Mouse (Mus musculus) embryonic facial prominence, embryonic 15.5 days (tissue): ENCODE results near the gene Nrxn3. TPM values are rescaled to one million over a fixed set of nuclear protein-coding genes. Genes with fewer than 3 reads are reported as not detected.

ENCODE experiments used
- ATAC-seq: fragments of 200-750 bp; cut with Nextera tagmentation; 2 replicates; pipeline ENCODE4 v1.8.0; 2017; ENCODE audit warnings: low read depth, moderate TSS enrichment; ENCODE audit not compliant: insufficient number of reproducible peaks, low FRiP score, low TSS enrichment
- H3K27ac ChIP-seq: fragments of 300-500 bp; sonication (generic); replicated peaks from 2 replicates; pipeline ENCODE4 v1.5.1; 2015; ENCODE audit warnings: mild to moderate bottlenecking, inconsistent platforms
- H3K27me3 ChIP-seq: fragments of 300-500 bp; sonication (generic); 2 replicates; pipeline ENCODE4 v1.6.1; 2015; ENCODE audit warnings: inconsistent platforms
- H3K36me3 ChIP-seq: fragments of 300-500 bp; sonication (generic); 2 replicates; pipeline ENCODE4 v1.6.1; 2015; ENCODE audit warnings: mild to moderate bottlenecking, inconsistent platforms
- H3K4me1 ChIP-seq: fragments of 300-500 bp; sonication (generic); 2 replicates; pipeline ENCODE4 v1.6.1; 2015; ENCODE audit warnings: inconsistent platforms
- H3K4me2 ChIP-seq: fragments of 300-500 bp; sonication (generic); replicated peaks from 2 replicates; pipeline ENCODE4 v1.6.1; 2015; ENCODE audit warnings: mild to moderate bottlenecking, inconsistent platforms
- H3K4me3 ChIP-seq: fragments of 300-500 bp; sonication (generic); replicated peaks from 2 replicates; pipeline ENCODE4 v1.5.1; 2015; ENCODE audit warnings: mild to moderate bottlenecking, inconsistent platforms
- H3K9ac ChIP-seq: fragments of 300-500 bp; sonication (generic); 2 replicates; pipeline ENCODE4 v1.6.1; 2015; ENCODE audit warnings: inconsistent platforms
- H3K9me3 ChIP-seq: fragments of 300-500 bp; sonication (generic); replicated peaks from 2 replicates; pipeline ENCODE4 v1.6.1; 2016; ENCODE audit warnings: inconsistent platforms
- WGBS: fragments of 180-500 bp; shearing (Covaris S2); methylation state at CpG from one replicate; pipeline ENCODE4 v1.1.7; 2015; 5-methylcytosine and 5-hydroxymethylcytosine counted together
- polyA plus RNA-seq: library from polyadenylated mRNA; unstranded; fragments of >200 nt; fragmentation: Nextera tagmentation; extraction: Ambion mirVana; gene quantifications from 2 replicates; pipeline ENCODE4 v1.2.1, GENCODE M21; 2015

Nrxn3 gene
- polyA plus RNA-seq, 1 experiment from 2014 or later, result 4.5 TPM

DNA sequence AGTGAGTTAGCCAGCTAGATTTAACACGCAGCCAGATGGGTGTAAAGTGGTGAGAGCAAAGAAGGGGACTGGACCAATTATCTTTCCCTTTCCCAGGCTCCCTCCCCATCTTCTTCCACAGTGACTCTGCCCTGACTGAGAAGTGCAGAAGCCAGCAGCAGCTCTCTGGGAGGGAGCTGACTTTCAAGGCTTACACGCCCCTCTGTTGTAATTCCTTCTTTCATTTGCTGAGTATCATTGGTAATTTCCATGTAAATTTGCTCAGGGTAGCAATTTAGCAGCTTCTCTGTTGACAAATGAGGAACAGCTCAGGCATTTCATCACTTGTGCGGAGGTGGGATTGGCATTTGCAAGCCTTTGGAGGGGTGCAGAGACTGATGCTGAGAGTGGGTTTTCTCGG lies 976.8 kb downstream of the Nrxn3 start:
- no peak for ATAC-seq
- 10% methylated on average over 4 of the region's 4 CpGs for WGBS
- Histone ChIP-seq H3K4me2 (no peak overlapping the region), H3K9me3 (no peaks in the 10 kb centered on the region), H3K4me1 (no peaks in the 10 kb centered on the region), H3K27ac (no peak overlapping the region), H3K36me3 (no peaks in the 10 kb centered on the region), H3K4me3 (no peak overlapping the region), H3K9ac (no peak overlapping the region), H3K27me3 (no peaks in the 10 kb centered on the region)

DNA sequence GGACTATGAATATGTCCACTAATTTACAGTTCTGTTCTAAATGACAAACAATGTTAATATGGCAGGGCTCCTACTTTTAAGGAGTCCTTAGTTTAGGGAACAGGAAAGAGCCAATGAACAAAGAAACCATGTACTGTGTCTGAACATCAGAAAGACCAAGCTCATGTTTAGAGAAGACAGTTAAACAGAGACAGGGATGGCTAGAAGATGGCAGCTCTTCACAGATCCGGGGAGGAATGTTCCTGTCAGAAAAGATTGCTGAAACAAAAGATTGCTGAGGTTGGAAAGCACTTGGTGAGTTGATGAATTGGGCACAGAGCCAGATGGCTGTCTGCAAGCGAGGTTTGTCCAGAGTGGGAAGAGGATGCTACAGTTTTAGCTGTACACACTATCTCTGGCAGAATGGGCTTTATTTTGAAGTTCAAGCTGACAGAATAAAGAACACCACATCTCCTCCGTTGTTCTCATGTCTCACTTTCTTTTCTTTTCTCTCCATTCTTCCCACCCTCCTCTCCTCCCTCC lies 978.3 kb downstream of the Nrxn3 start:
- Histone ChIP-seq H3K36me3 (no peaks in the 10 kb centered on the region), H3K9ac (no peak overlapping the region), H3K4me1 (no peaks in the 10 kb centered on the region), H3K27ac (no peak overlapping the region), H3K27me3 (no peaks in the 10 kb centered on the region), H3K4me3 (no peak overlapping the region), H3K9me3 (no peaks in the 10 kb centered on the region), H3K4me2 (no peak overlapping the region)
- no peak for ATAC-seq
- WGBS, result 31% methylated on average over 3 of the region's 3 CpGs

DNA sequence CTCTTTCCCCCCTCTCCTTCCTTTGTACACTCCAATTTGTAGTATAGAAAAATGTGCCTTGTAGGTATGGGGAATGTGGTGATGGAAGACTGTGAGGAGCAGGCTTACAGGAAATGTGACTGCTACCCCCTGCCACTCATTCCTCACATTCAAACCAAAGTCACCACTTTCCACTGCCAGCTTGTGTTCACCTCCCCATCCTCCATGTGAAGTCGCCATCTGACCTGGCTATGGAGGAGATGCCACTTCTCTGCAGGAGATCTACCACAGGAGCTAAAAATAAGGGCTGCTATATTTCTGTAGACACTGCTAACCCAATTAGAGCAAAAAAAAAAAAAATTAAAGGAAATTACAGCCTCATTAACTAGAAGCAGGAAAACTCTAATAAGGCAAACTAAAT lies 980.3 kb downstream of the Nrxn3 start:
- 87% methylated on average over 1 of the region's 1 CpGs for WGBS
- H3K4me2 ChIP-seq, result no peak overlapping the region
- H3K9ac ChIP-seq, result no peak overlapping the region
- no peak overlapping the region for H3K4me3 ChIP-seq
- no peaks in the 10 kb centered on the region for H3K4me1 ChIP-seq
- no peaks in the 10 kb centered on the region for H3K9me3 ChIP-seq
- H3K27ac ChIP-seq, result no peak overlapping the region
- no peaks in the 10 kb centered on the region for H3K36me3 ChIP-seq
- H3K27me3 ChIP-seq, result no peaks in the 10 kb centered on the region
- no peak for ATAC-seq

DNA sequence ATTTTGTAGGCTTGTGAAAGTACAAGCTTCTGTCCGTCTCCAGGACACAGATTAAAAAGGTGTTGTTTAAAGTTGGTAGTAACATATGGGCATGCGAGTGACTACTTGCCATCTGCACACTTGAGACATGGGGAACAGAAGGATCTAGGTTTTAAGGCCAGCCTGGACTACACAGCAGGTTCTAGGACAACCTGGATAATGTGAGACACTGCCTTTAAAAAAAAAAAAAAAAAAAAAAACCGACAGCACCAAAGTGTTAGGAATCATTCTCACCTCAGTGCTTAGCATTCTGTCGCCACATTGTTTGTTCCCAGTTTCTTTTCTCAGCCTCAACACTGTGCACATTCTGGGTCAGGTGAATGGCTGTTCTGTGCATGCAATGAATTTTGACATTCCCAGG lies 985.2 kb downstream of the Nrxn3 start:
- Histone ChIP-seq H3K9ac (no peak overlapping the region), H3K36me3 (no peaks in the 10 kb centered on the region), H3K27ac (no peak overlapping the region), H3K4me3 (no peak overlapping the region), H3K4me1 (no peaks in the 10 kb centered on the region), H3K9me3 (no peaks in the 10 kb centered on the region), H3K27me3 (no peaks in the 10 kb centered on the region), H3K4me2 (no peak overlapping the region)
- WGBS, result 81% methylated on average over 4 of the region's 4 CpGs
- no peak for ATAC-seq

DNA sequence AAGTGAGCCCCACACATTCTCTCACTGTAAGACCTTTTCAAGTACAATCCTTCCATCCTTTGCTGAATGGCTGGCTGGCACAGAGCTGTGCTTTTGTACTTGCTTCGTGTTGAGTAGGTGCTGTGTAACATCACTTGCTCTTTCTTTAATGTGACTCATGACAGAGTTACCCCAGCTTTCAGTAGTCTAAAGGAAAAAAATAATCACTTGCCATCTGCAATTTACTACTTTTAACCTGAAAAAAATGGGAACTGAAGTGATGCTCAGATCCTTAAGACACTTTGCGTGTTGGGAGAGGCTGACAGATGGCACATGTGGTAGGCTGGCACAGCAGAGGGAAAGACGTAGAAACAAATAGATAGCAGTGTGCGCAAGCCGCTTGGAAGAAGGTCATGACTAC lies 987.8 kb downstream of the Nrxn3 start:
- H3K4me2 ChIP-seq, result no peak overlapping the region
- H3K36me3 ChIP-seq, result no peaks in the 10 kb centered on the region
- H3K9ac ChIP-seq, result no peak overlapping the region
- ATAC-seq, result no peak
- WGBS, result 86% methylated on average over 5 of the region's 5 CpGs
- no peak overlapping the region for H3K4me3 ChIP-seq
- H3K9me3 ChIP-seq, result no peaks in the 10 kb centered on the region
- no peaks in the 10 kb centered on the region for H3K4me1 ChIP-seq
- no peak overlapping the region for H3K27ac ChIP-seq
- H3K27me3 ChIP-seq, result no peaks in the 10 kb centered on the region

DNA sequence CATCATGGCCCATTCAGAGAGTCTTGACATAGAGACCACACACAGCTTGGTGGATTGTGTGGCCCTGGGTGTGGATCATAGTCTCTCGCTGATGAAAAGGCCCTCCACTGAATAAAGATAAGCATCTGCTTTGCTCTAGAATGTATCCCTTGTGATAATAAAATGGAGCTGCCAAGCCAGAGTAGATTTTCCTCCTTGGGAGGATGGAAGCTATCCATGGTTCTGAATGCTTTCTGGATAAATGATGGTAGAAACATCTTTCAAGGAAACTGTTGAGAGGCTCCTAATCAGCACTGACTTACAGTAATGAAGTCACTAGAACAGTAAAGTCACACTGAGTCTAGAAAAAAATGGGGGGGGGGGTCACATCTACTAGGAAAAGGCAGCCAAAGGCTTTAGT lies 989.1 kb downstream of the Nrxn3 start:
- 77% methylated on average over 1 of the region's 1 CpGs for WGBS
- no peaks in the 10 kb centered on the region for H3K4me1 ChIP-seq
- no peak overlapping the region for H3K4me2 ChIP-seq
- H3K36me3 ChIP-seq, result no peaks in the 10 kb centered on the region
- no peak for ATAC-seq
- no peak overlapping the region for H3K9ac ChIP-seq
- no peaks in the 10 kb centered on the region for H3K9me3 ChIP-seq
- H3K27me3 ChIP-seq, result no peaks in the 10 kb centered on the region
- H3K4me3 ChIP-seq, result no peak overlapping the region
- no peak overlapping the region for H3K27ac ChIP-seq

DNA sequence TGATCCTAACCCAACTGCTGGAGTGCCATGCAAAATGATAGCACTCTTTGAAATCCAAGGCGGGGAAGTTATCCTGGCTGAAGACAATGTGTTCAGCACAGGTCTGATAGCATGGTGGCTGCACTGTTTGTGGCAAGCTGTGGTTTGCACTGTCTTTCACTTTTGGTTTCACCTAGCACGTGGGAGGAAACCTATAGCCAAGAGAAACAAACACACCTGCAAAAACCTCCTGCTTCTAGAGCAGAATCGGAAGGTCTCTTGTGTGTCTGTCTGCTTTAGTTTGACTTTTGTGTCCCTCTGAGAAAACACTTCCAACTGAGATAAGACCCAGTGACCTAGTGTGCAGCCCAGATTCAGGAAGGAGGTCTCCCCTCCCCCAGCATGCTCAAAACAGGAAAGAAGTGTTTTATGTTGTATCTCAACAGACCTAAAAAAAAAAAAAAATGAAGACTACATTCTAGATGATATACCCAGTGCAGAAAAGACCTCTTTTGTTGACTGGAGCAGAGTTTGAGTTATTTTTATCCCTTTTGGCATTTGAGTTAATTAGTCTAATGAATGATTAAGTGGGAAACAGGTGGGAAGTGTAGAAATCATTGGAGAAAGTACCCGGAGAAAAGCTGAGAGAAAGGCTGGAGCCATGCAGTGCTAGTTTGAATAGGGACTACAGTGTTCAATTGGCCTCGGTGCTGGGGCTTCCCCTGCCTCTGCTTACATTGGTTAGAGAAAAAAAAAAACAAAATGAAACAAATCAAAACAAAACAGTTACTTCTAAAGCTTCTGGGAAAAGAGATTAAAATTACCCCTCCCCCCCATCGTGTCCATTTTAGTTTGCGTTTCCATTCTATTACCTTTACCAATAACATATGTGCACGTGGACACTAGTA lies 996.8 kb downstream of the Nrxn3 start:
- Histone ChIP-seq H3K27me3 (no peaks in the 10 kb centered on the region), H3K4me2 (no peak overlapping the region), H3K36me3 (no peaks in the 10 kb centered on the region), H3K27ac (no peak overlapping the region), H3K4me3 (no peak overlapping the region), H3K4me1 (no peaks in the 10 kb centered on the region), H3K9me3 (no peaks in the 10 kb centered on the region), H3K9ac (no peak overlapping the region)
- no peak for ATAC-seq
- 39% methylated on average over 8 of the region's 8 CpGs for WGBS

DNA sequence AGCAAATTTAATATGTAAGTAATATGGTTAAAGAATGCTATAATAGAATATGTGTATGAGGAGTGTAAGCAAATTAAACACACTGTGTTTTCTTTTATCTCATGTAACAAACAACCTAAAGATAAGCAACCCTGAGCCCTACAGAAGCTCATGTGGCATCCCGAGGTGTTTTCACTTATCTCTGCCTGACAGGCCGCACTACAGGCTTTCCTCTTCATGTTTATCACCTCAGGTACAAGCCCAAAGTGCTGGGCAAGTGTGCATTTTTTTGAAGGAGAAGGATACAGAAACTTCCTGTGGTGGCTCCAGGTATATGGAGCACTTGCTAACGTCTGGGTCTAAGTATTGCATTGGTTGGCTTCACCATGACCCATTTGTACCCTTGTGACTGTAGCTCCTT lies 998.3 kb downstream of the Nrxn3 start:
- Histone ChIP-seq H3K36me3 (no peaks in the 10 kb centered on the region), H3K27me3 (no peaks in the 10 kb centered on the region), H3K9ac (no peak overlapping the region), H3K27ac (no peak overlapping the region), H3K4me3 (no peak overlapping the region), H3K4me1 (no peaks in the 10 kb centered on the region), H3K4me2 (no peak overlapping the region), H3K9me3 (no peaks in the 10 kb centered on the region)
- no peak for ATAC-seq
- 71% methylated on average over 3 of the region's 3 CpGs for WGBS

DNA sequence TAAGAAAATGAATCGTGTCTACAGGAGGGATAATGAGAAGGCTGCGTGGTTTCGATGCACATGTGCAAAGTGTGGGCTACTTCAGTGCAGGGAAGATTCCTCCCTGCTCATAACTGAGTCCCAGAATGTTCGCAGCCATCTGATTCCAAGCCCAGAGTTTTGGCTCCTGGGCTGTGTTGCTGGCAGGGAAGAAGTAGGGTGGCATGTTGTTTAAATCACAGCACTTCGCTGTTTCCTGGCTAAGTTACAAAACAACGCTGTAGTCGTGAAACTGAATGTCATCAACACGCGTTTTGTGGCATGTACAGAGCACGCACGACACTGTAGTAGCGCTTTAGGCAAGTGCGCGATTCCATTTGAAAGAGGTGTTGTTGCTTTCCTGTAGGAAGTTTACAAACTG lies 999.8 kb downstream of the Nrxn3 start:
- no peak for ATAC-seq
- WGBS, result 70% methylated on average over 14 of the region's 14 CpGs

DNA sequence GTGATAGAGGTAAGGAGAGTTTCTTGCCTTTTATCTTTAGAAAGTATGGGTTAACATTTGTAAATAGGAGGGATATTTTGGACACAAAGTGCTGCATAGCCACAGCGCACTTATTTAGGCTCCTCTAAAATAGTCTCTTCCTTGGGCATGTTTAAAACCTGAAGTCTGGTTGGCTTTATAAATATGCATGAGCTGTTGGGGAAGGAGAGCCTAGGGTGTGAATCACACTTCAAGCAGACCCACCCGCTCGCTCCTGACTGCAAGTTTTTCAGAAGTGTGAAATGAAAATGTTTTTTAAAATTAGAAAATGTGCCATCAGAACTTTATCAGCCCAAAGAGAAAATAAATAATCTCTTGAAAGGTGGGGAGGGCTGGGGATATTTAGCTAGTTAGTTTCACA lies 1001.4 kb downstream of the Nrxn3 start:
- Histone ChIP-seq H3K27ac (no peak overlapping the region), H3K36me3 (no peaks in the 10 kb centered on the region), H3K9me3 (no peaks in the 10 kb centered on the region), H3K4me1 (no peaks in the 10 kb centered on the region), H3K9ac (no peak overlapping the region), H3K27me3 (no peaks in the 10 kb centered on the region), H3K4me2 (no peak overlapping the region), H3K4me3 (no peak overlapping the region)
- 47% methylated on average over 3 of the region's 3 CpGs for WGBS
- no peak for ATAC-seq

More for the DNA sequence above, 999.8 kb downstream of the Nrxn3 start:
- Histone ChIP-seq H3K4me3 (no peak overlapping the region), H3K9me3 (no peaks in the 10 kb centered on the region), H3K27ac (no peak overlapping the region), H3K36me3 (no peaks in the 10 kb centered on the region), H3K4me1 (no peaks in the 10 kb centered on the region), H3K4me2 (no peak overlapping the region), H3K27me3 (no peaks in the 10 kb centered on the region), H3K9ac (no peak overlapping the region)

DNA sequence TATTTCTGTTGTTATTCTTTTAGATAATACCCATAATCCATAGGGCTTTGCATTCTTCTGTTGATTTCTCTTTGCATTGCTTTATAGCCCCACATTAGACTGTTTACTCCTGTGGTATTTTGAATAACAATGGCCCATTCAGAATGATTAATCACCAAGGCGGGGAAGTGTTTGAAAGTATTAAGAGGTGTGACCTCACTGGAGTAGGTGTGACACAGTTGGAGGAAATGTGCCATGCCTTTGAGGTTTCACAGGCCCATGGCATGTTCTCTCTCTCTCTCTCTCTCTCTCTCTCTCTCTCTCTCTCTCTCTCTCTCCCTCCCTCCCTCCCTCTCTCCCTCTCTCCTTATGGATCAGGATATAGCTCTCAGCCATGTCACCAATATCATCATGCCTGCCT lies 1019.6 kb downstream of the Nrxn3 start:
- H3K9me3 ChIP-seq, result no peaks in the 10 kb centered on the region
- no peaks in the 10 kb centered on the region for H3K27me3 ChIP-seq
- no peaks in the 10 kb centered on the region for H3K36me3 ChIP-seq
- H3K4me1 ChIP-seq, result no peaks in the 10 kb centered on the region
- no peak overlapping the region for H3K27ac ChIP-seq
- H3K4me2 ChIP-seq, result no peak overlapping the region
- no peak overlapping the region for H3K4me3 ChIP-seq
- ATAC-seq, result no peak
- 81% methylated on average over 1 of the region's 1 CpGs for WGBS
- H3K9ac ChIP-seq, result no peak overlapping the region

DNA sequence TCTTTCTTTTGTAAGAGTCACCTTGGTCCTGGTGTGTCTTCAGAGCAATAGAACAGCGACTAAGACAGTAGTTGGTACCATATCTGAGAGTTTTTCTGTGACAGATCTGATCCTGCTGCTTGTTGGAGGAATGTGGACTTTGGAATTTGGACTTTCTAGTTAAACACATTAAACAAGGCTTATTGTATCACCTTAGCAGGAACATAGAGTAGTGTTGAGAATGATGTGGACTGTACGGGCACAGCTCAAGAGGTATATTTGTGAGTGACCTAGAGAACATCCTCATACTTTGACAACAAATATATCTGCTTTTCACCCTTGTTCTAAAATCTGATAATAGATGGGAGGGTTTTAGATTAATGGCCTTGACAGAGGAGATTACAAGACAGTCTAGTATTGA lies 1020.1 kb downstream of the Nrxn3 start:
- H3K4me1 ChIP-seq, result no peaks in the 10 kb centered on the region
- 82% methylated on average over 2 of the region's 2 CpGs for WGBS
- no peak overlapping the region for H3K9ac ChIP-seq
- H3K9me3 ChIP-seq, result no peaks in the 10 kb centered on the region
- H3K27ac ChIP-seq, result no peak overlapping the region
- no peak overlapping the region for H3K4me2 ChIP-seq
- no peaks in the 10 kb centered on the region for H3K36me3 ChIP-seq
- H3K27me3 ChIP-seq, result no peaks in the 10 kb centered on the region
- ATAC-seq, result no peak
- no peak overlapping the region for H3K4me3 ChIP-seq
